Mouse (Mus musculus): ENCODE data around the gene Plcb4. TPM values are rescaled to one million over a fixed set of nuclear protein-coding genes. Genes with fewer than 3 reads are reported as not detected.
"Not testable (repeated sequence)": the region's sequence is repeated elsewhere in the genome, so short reads cannot be mapped to it uniquely, and the experiment has no call there.

Plcb4 gene
- polyA plus RNA-seq, 1 experiment from 2014 or later = 16.7 TPM

GRCm38 (mm10) chr2:135894582-135894981 is 235.8 kb downstream of the Plcb4 start:
- Histone ChIP-seq H3K27me3 (ENCODE audit: control insufficient read depth, insufficient read depth, low read length) (no peaks in the 10 kb centered on the region), H3K9ac (ENCODE audit: low read length) (no peak overlapping the region), H3K27ac (ENCODE audit: low read depth, low read length) (no peak overlapping the region), H3K36me3 (ENCODE audit: control insufficient read depth, insufficient read depth, low read length) (no peaks in the 10 kb centered on the region), H3K4me3 (ENCODE audit: low read depth, low read length) (no peak overlapping the region), H3K4me1 (ENCODE audit: control insufficient read depth, insufficient read depth, low read length) (no peaks in the 10 kb centered on the region), H3K9me3 (ENCODE audit: control insufficient read depth, low read length) (no peaks in the 10 kb centered on the region), H3K4me2 (ENCODE audit: low read depth) (no peak overlapping the region)
- ATAC-seq (ENCODE audit: insufficient read depth, low FRiP score, low TSS enrichment) = no peak
- DNase-seq (ENCODE audit: low spot score) = no peak
- 71% methylated on average over 2 of the region's 2 CpGs for WGBS

- Histone ChIP-seq H3K9me3 (ENCODE audit: control insufficient read depth, low read length) (no peaks in the 10 kb centered on the region), H3K4me3 (ENCODE audit: low read depth, low read length) (no peak overlapping the region), H3K27ac (ENCODE audit: low read depth, low read length) (no peak overlapping the region), H3K4me1 (ENCODE audit: control insufficient read depth, insufficient read depth, low read length) (no peaks in the 10 kb centered on the region), H3K27me3 (ENCODE audit: control insufficient read depth, insufficient read depth, low read length) (no peaks in the 10 kb centered on the region), H3K36me3 (ENCODE audit: control insufficient read depth, insufficient read depth, low read length) (no peaks in the 10 kb centered on the region), H3K9ac (ENCODE audit: low read length) (no peak overlapping the region), H3K4me2 (ENCODE audit: low read depth) (no peak overlapping the region)
- 84% methylated on average over 4 of the region's 4 CpGs for WGBS
- ATAC-seq (ENCODE audit: insufficient read depth, low FRiP score, low TSS enrichment) (no peak), DNase-seq (ENCODE audit: low spot score) (no peak)
These were observed 239.2 kb downstream of the Plcb4 start for GRCm38 (mm10) chr2:135898025-135898424.

GRCm38 (mm10) chr2:135899931-135900330 is 241.1 kb downstream of the Plcb4 start:
- not testable (repeated sequence) for DNase-seq (ENCODE audit: low spot score); H3K4me1 ChIP-seq (ENCODE audit: control insufficient read depth, insufficient read depth, low read length); H3K4me2 ChIP-seq (ENCODE audit: low read depth); H3K27ac ChIP-seq (ENCODE audit: low read depth, low read length); H3K27me3 ChIP-seq (ENCODE audit: control insufficient read depth, insufficient read depth, low read length); ATAC-seq (ENCODE audit: insufficient read depth, low FRiP score, low TSS enrichment); H3K9ac ChIP-seq (ENCODE audit: low read length); H3K36me3 ChIP-seq (ENCODE audit: control insufficient read depth, insufficient read depth, low read length); H3K9me3 ChIP-seq (ENCODE audit: control insufficient read depth, low read length); H3K4me3 ChIP-seq (ENCODE audit: low read depth, low read length)
- WGBS = 91% methylated on average over 4 of the region's 4 CpGs

- H3K4me1 ChIP-seq (ENCODE audit: control insufficient read depth, insufficient read depth, low read length) = no peaks in the 10 kb centered on the region
- no peak for DNase-seq (ENCODE audit: low spot score)
- no peak overlapping the region for H3K4me3 ChIP-seq (ENCODE audit: low read depth, low read length)
- 89% methylated on average over 4 of the region's 4 CpGs for WGBS
- no peak overlapping the region for H3K4me2 ChIP-seq (ENCODE audit: low read depth)
- H3K27me3 ChIP-seq (ENCODE audit: control insufficient read depth, insufficient read depth, low read length) = no peaks in the 10 kb centered on the region
- no peaks in the 10 kb centered on the region for H3K36me3 ChIP-seq (ENCODE audit: control insufficient read depth, insufficient read depth, low read length)
- no peak overlapping the region for H3K27ac ChIP-seq (ENCODE audit: low read depth, low read length)
- ATAC-seq (ENCODE audit: insufficient read depth, low FRiP score, low TSS enrichment) = no peak
- H3K9ac ChIP-seq (ENCODE audit: low read length) = no peak overlapping the region
- no peaks in the 10 kb centered on the region for H3K9me3 ChIP-seq (ENCODE audit: control insufficient read depth, low read length)
These were observed 242.2 kb downstream of the Plcb4 start for GRCm38 (mm10) chr2:135901015-135901414.

GRCm38 (mm10) chr2:135904262-135904661 is 245.5 kb downstream of the Plcb4 start:
- Histone ChIP-seq H3K4me2 (ENCODE audit: low read depth) (no peak overlapping the region), H3K9me3 (ENCODE audit: control insufficient read depth, low read length) (no peaks in the 10 kb centered on the region), H3K4me3 (ENCODE audit: low read depth, low read length) (no peak overlapping the region), H3K9ac (ENCODE audit: low read length) (no peak overlapping the region), H3K27me3 (ENCODE audit: control insufficient read depth, insufficient read depth, low read length) (no peaks in the 10 kb centered on the region), H3K4me1 (ENCODE audit: control insufficient read depth, insufficient read depth, low read length) (no peaks in the 10 kb centered on the region), H3K27ac (ENCODE audit: low read depth, low read length) (no peak overlapping the region), H3K36me3 (ENCODE audit: control insufficient read depth, insufficient read depth, low read length) (no peaks in the 10 kb centered on the region)
- DNase-seq (ENCODE audit: low spot score) (no peak), ATAC-seq (ENCODE audit: insufficient read depth, low FRiP score, low TSS enrichment) (no peak)
- 68% methylated on average over 4 of the region's 4 CpGs for WGBS

- ATAC-seq (ENCODE audit: insufficient read depth, low FRiP score, low TSS enrichment) (no peak), DNase-seq (ENCODE audit: low spot score) (no peak)
- Histone ChIP-seq H3K9ac (ENCODE audit: low read length) (no peak overlapping the region), H3K36me3 (ENCODE audit: control insufficient read depth, insufficient read depth, low read length) (no peaks in the 10 kb centered on the region), H3K27ac (ENCODE audit: low read depth, low read length) (no peak overlapping the region), H3K9me3 (ENCODE audit: control insufficient read depth, low read length) (no peaks in the 10 kb centered on the region), H3K4me1 (ENCODE audit: control insufficient read depth, insufficient read depth, low read length) (no peaks in the 10 kb centered on the region), H3K4me2 (ENCODE audit: low read depth) (no peak overlapping the region), H3K27me3 (ENCODE audit: control insufficient read depth, insufficient read depth, low read length) (no peaks in the 10 kb centered on the region), H3K4me3 (ENCODE audit: low read depth, low read length) (no peak overlapping the region)
- WGBS = 93% methylated on average over 4 of the region's 4 CpGs
These were observed 246.0 kb downstream of the Plcb4 start for GRCm38 (mm10) chr2:135904791-135905190.

GRCm38 (mm10) chr2:135914343-135915261 is 255.8 kb downstream of the Plcb4 start:
- H3K4me3 ChIP-seq (ENCODE audit: low read depth, low read length) = no peak overlapping the region
- H3K27ac ChIP-seq (ENCODE audit: low read depth, low read length) = no peak overlapping the region
- H3K36me3 ChIP-seq (ENCODE audit: control insufficient read depth, insufficient read depth, low read length) = no peaks in the 10 kb centered on the region
- ATAC-seq (ENCODE audit: insufficient read depth, low FRiP score, low TSS enrichment) (no peak), DNase-seq (ENCODE audit: low spot score) (no peak)
- H3K9me3 ChIP-seq (ENCODE audit: control insufficient read depth, low read length) = no peaks in the 10 kb centered on the region
- H3K27me3 ChIP-seq (ENCODE audit: control insufficient read depth, insufficient read depth, low read length) = no peaks in the 10 kb centered on the region
- WGBS = 77% methylated on average over 8 of the region's 8 CpGs
- H3K4me2 ChIP-seq (ENCODE audit: low read depth) = no peak overlapping the region
- H3K9ac ChIP-seq (ENCODE audit: low read length) = no peak overlapping the region
- H3K4me1 ChIP-seq (ENCODE audit: control insufficient read depth, insufficient read depth, low read length) = no peaks in the 10 kb centered on the region

- no peak overlapping the region for H3K27ac ChIP-seq (ENCODE audit: low read depth, low read length)
- H3K4me3 ChIP-seq (ENCODE audit: low read depth, low read length) = no peak overlapping the region
- H3K36me3 ChIP-seq (ENCODE audit: control insufficient read depth, insufficient read depth, low read length) = no peaks in the 10 kb centered on the region
- ATAC-seq (ENCODE audit: insufficient read depth, low FRiP score, low TSS enrichment) (no peak), DNase-seq (ENCODE audit: low spot score) (no peak)
- no peaks in the 10 kb centered on the region for H3K4me1 ChIP-seq (ENCODE audit: control insufficient read depth, insufficient read depth, low read length)
- H3K9me3 ChIP-seq (ENCODE audit: control insufficient read depth, low read length) = no peaks in the 10 kb centered on the region
- no peaks in the 10 kb centered on the region for H3K27me3 ChIP-seq (ENCODE audit: control insufficient read depth, insufficient read depth, low read length)
- H3K9ac ChIP-seq (ENCODE audit: low read length) = no peak overlapping the region
- 73% methylated on average over 10 of the region's 10 CpGs for WGBS
- no peak overlapping the region for H3K4me2 ChIP-seq (ENCODE audit: low read depth)
These were observed 257.1 kb downstream of the Plcb4 start for GRCm38 (mm10) chr2:135915928-135916327.

- no peaks in the 10 kb centered on the region for H3K4me1 ChIP-seq (ENCODE audit: control insufficient read depth, insufficient read depth, low read length)
- no peak overlapping the region for H3K4me3 ChIP-seq (ENCODE audit: low read depth, low read length)
- H3K9me3 ChIP-seq (ENCODE audit: control insufficient read depth, low read length) = no peaks in the 10 kb centered on the region
- DNase-seq (ENCODE audit: low spot score) (no peak), ATAC-seq (ENCODE audit: insufficient read depth, low FRiP score, low TSS enrichment) (no peak)
- H3K27ac ChIP-seq (ENCODE audit: low read depth, low read length) = no peak overlapping the region
- H3K27me3 ChIP-seq (ENCODE audit: control insufficient read depth, insufficient read depth, low read length) = no peaks in the 10 kb centered on the region
- H3K36me3 ChIP-seq (ENCODE audit: control insufficient read depth, insufficient read depth, low read length) = no peaks in the 10 kb centered on the region
- no peak overlapping the region for H3K9ac ChIP-seq (ENCODE audit: low read length)
- WGBS = 78% methylated on average over 3 of the region's 3 CpGs
- no peak overlapping the region for H3K4me2 ChIP-seq (ENCODE audit: low read depth)
These were observed 258.2 kb downstream of the Plcb4 start for GRCm38 (mm10) chr2:135917000-135917399.

All from neural tube, embryonic 11.5 days (tissue).